Comparison of ENCODE assay signal across 8 mouse cellular contexts in the genomic region with DNA sequence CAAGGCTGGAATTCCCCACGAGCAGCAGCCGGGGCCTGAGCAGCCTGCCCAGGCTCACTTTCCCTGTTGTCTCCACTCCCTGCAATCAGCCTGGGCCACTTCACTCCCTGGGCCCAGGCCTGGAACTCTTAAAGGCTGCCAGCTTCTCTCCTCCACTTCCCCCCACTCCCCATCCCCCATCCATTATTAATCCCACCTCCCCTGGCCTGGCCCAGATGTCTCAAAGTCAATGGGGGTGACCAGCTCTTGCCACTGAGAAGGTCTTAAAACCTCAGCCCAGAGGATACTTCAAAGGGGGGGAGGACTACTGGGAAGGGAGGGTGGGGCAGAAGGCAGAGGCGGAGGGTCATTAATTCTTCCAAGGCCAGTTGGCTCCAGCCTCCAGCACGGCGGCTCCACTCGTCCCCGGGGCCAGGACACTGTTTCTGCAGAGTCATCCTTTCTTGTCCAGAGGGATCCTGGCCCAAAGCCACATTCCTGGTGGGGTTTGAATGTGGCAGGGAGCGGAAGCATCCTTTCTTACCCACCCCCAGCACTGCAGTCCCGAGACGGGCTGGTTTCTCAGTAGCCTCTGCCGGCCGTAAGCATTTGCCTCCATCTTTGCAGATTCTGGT. TPM values are rescaled to one million over a fixed set of nuclear protein-coding genes. Genes with fewer than 3 reads are reported as not detected.
DNase-seq lines count a peak whose midpoint lies in the region; ATAC-seq and TF ChIP-seq lines count a peak whose summit lies in the region.

No protein-coding gene starts in this region.

- TF ChIP-seq CTCF in ES-Bruce4 (IDR thresholded peaks at IDR 0.05; ENCODE audit: low read depth, low read length): no peak
- TF ChIP-seq CTCF in forebrain, postnatal 0 days (IDR thresholded peaks at IDR 0.05; ENCODE audit: low read depth): no peak

- WGBS in forebrain, postnatal 0 days: 25% methylated on average over 12 of the region's 12 CpGs
- 21% methylated on average over 12 of the region's 12 CpGs for WGBS in hindbrain, embryonic 11.5 days
- WGBS in limb, embryonic 13.5 days: 13% methylated on average over 12 of the region's 12 CpGs
- WGBS in neural tube, embryonic 12.5 days: 8% methylated on average over 12 of the region's 12 CpGs

- no peaks in the 10 kb centered on the region for H3K27me3 ChIP-seq in ES-Bruce4 (ENCODE audit: control insufficient read depth, insufficient read depth, low read length, poor library complexity, severe bottlenecking)
- no peaks in the 10 kb centered on the region for H3K27me3 ChIP-seq in forebrain, postnatal 0 days (ENCODE audit: insufficient read depth, low read length)
- no peaks in the 10 kb centered on the region for H3K27me3 ChIP-seq in hindbrain, embryonic 11.5 days (ENCODE audit: control insufficient read depth, insufficient read depth, low read length)
- H3K27me3 ChIP-seq in limb, embryonic 13.5 days: no peaks in the 10 kb centered on the region
- H3K27me3 ChIP-seq in neural tube, embryonic 12.5 days (replicated peaks): 0 out of 2 replicates have a peak, but pooled peaks cover 5% of the 10 kb centered on the region

- 0 out of 2 replicates have a peak, but pooled peaks have one; percentile 5 for TF ChIP-seq EP300 in ES-Bruce4 (IDR thresholded peaks at IDR 0.05; ENCODE audit: insufficient read depth, low read depth, low read length)

- H3K4me3 ChIP-seq in ES-Bruce4 (ENCODE audit: low read depth, low read length): no peak overlapping the region
- no peak overlapping the region for H3K4me3 ChIP-seq in forebrain, postnatal 0 days (ENCODE audit: low read depth, low read length)
- no peak overlapping the region for H3K4me3 ChIP-seq in hindbrain, embryonic 11.5 days (ENCODE audit: low read depth, low read length)
- H3K4me3 ChIP-seq in limb, embryonic 13.5 days: no peak overlapping the region
- H3K4me3 ChIP-seq in neural tube, embryonic 12.5 days: no peak overlapping the region

- peak; percentile 26; the same call in 1 of the 2 replicates for ATAC-seq in forebrain, postnatal 0 days
- peak; percentile 50 for ATAC-seq in hindbrain, embryonic 11.5 days (ENCODE audit: low FRiP score)
- ATAC-seq in limb, embryonic 13.5 days (ENCODE audit: low FRiP score, low read depth): 0 out of 2 replicates have a peak, but pooled peaks have one; percentile 44
- ATAC-seq in neural tube, embryonic 12.5 days (ENCODE audit: low FRiP score, low read depth): no peak; the same call in 1 of the 2 replicates
- ATAC-seq in monocyte, adult 5-6 weeks (replicated peaks; ENCODE audit: insufficient number of reproducible peaks, low FRiP score, low TSS enrichment, poor library complexity, severe bottlenecking): no peak

- H3K9me3 ChIP-seq in ES-Bruce4 (replicated peaks; ENCODE audit: control insufficient read depth, insufficient read depth, low read length, poor library complexity, severe bottlenecking): no peaks in the 10 kb centered on the region
- no peaks in the 10 kb centered on the region for H3K9me3 ChIP-seq in forebrain, postnatal 0 days (ENCODE audit: low read length)
- no peaks in the 10 kb centered on the region for H3K9me3 ChIP-seq in hindbrain, embryonic 11.5 days (ENCODE audit: control insufficient read depth, low read length)
- no peaks in the 10 kb centered on the region for H3K9me3 ChIP-seq in limb, embryonic 13.5 days
- no peaks in the 10 kb centered on the region for H3K9me3 ChIP-seq in neural tube, embryonic 12.5 days

- no peaks in the 10 kb centered on the region for H3K4me1 ChIP-seq in ES-Bruce4 (ENCODE audit: control insufficient read depth, insufficient read depth, low read length)
- peaks cover 6% of the 10 kb centered on the region; the same call in 1 of the 2 replicates for H3K4me1 ChIP-seq in forebrain, postnatal 0 days (ENCODE audit: insufficient read depth)
- peaks cover 8% of the 10 kb centered on the region; the same call in 1 of the 2 replicates for H3K4me1 ChIP-seq in hindbrain, embryonic 11.5 days (replicated peaks; ENCODE audit: control insufficient read depth, insufficient read depth, low read length)
- peaks cover 45% of the 10 kb centered on the region for H3K4me1 ChIP-seq in limb, embryonic 13.5 days
- H3K4me1 ChIP-seq in neural tube, embryonic 12.5 days: peaks cover 27% of the 10 kb centered on the region

- no peak for TF ChIP-seq POLR2A in ES-Bruce4 (IDR thresholded peaks at IDR 0.05; ENCODE audit: insufficient read depth, low read length)

- peak; percentile 90 for DNase-seq in adrenal gland, postnatal 14 days
- DNase-seq in forebrain, postnatal 0 days: no peak
- peak; percentile 48 for DNase-seq in hindbrain, embryonic 11.5 days (ENCODE audit: low spot score)
- DNase-seq in thymus, postnatal 25 days: no peak

- no peaks in the 10 kb centered on the region for H3K36me3 ChIP-seq in ES-Bruce4 (ENCODE audit: control insufficient read depth, insufficient read depth, low read length, poor library complexity, severe bottlenecking)
- H3K36me3 ChIP-seq in forebrain, postnatal 0 days (ENCODE audit: insufficient read depth): no peaks in the 10 kb centered on the region
- H3K36me3 ChIP-seq in hindbrain, embryonic 11.5 days (ENCODE audit: control insufficient read depth, insufficient read depth, low read length): no peaks in the 10 kb centered on the region
- no peaks in the 10 kb centered on the region for H3K36me3 ChIP-seq in limb, embryonic 13.5 days
- no peaks in the 10 kb centered on the region for H3K36me3 ChIP-seq in neural tube, embryonic 12.5 days

- H3K4me2 ChIP-seq in forebrain, postnatal 0 days (ENCODE audit: low read depth): no peak overlapping the region
- H3K4me2 ChIP-seq in hindbrain, embryonic 11.5 days (replicated peaks; ENCODE audit: low read depth, low read length): peak overlapping the region; percentile 14
- H3K4me2 ChIP-seq in limb, embryonic 13.5 days (replicated peaks): peak overlapping the region; percentile 48
- peak overlapping the region; percentile 52 for H3K4me2 ChIP-seq in neural tube, embryonic 12.5 days (replicated peaks)

- H3K27ac ChIP-seq in ES-Bruce4 (ENCODE audit: insufficient read depth, low read length): no peak overlapping the region
- H3K27ac ChIP-seq in forebrain, postnatal 0 days (ENCODE audit: low read depth, low read length): no peak overlapping the region
- no peak overlapping the region for H3K27ac ChIP-seq in hindbrain, embryonic 11.5 days (ENCODE audit: low read depth, low read length)
- no peak overlapping the region; the same call in 1 of the 2 replicates for H3K27ac ChIP-seq in limb, embryonic 13.5 days
- H3K27ac ChIP-seq in neural tube, embryonic 12.5 days: no peak overlapping the region

- no peak overlapping the region for H3K9ac ChIP-seq in ES-Bruce4 (ENCODE audit: low read depth, poor library complexity, severe bottlenecking)
- no peak overlapping the region for H3K9ac ChIP-seq in forebrain, postnatal 0 days
- H3K9ac ChIP-seq in hindbrain, embryonic 11.5 days (ENCODE audit: low read depth, low read length): 0 out of 2 replicates have a peak overlapping the region, but pooled peaks have one; percentile 8
- peak overlapping the region; percentile 40; the same call in 1 of the 2 replicates for H3K9ac ChIP-seq in limb, embryonic 13.5 days
- H3K9ac ChIP-seq in neural tube, embryonic 12.5 days: 0 out of 2 replicates have a peak overlapping the region, but pooled peaks have one; percentile 18

RNA-seq across cellular contexts. Expression of gene Eps8l3, which starts 26.5 kb away (rescaled TPM):
- not detected in 2 replicates for polyA plus RNA-seq in ES-Bruce4 (2011; ENCODE audit: insufficient read depth, insufficient read length, low read depth, missing spikeins)
- not detected in 2 replicates for total RNA-seq in adrenal gland, postnatal 14 days (2021)
- not detected in 2 replicates for total RNA-seq in forebrain, postnatal 0 days (2014; rRNA removed)
- not detected in 2 replicates for polyA plus RNA-seq in forebrain, postnatal 0 days (2015; fragmentation: Nextera tagmentation; extraction: Ambion mirVana)
- not detected in 2 replicates for polyA plus RNA-seq in hindbrain, embryonic 11.5 days (2014; fragmentation: Nextera tagmentation; extraction: Ambion mirVana)
- 0.38 TPM in 1 of 2 replicates, not detected in the other for polyA plus RNA-seq in limb, embryonic 13.5 days (2015; fragmentation: Nextera tagmentation; extraction: Ambion mirVana)
- not detected in 2 replicates for polyA plus RNA-seq in neural tube, embryonic 12.5 days (2016; fragmentation: Nextera tagmentation; extraction: Ambion mirVana)
- total RNA-seq in monocyte, adult 5-6 weeks (2017): not detected in 3 replicates

RNA-seq across cellular contexts. Expression of gene Gstm5, which starts 45.1 kb away (rescaled TPM):
- polyA plus RNA-seq in ES-Bruce4 (2011; ENCODE audit: insufficient read depth, insufficient read length, low read depth, missing spikeins): 21.3 and 22.2 TPM in 2 replicates
- 28.2 and 30.2 TPM in 2 replicates for total RNA-seq in adrenal gland, postnatal 14 days (2021)
- total RNA-seq in forebrain, postnatal 0 days (2014; rRNA removed): 141 and 164 TPM in 2 replicates
- polyA plus RNA-seq in forebrain, postnatal 0 days (2015; fragmentation: Nextera tagmentation; extraction: Ambion mirVana): 250 and 273 TPM in 2 replicates
- polyA plus RNA-seq in hindbrain, embryonic 11.5 days (2014; fragmentation: Nextera tagmentation; extraction: Ambion mirVana): 236 and 261 TPM in 2 replicates
- 260 TPM in 2 replicates for polyA plus RNA-seq in limb, embryonic 13.5 days (2015; fragmentation: Nextera tagmentation; extraction: Ambion mirVana)
- 204 and 216 TPM in 2 replicates for polyA plus RNA-seq in neural tube, embryonic 12.5 days (2016; fragmentation: Nextera tagmentation; extraction: Ambion mirVana)
- total RNA-seq in monocyte, adult 5-6 weeks (2017): 5.0 to 6.9 TPM in 2 of 3 replicates, not detected in the other

Comparison
In these comparisons a context has a peak if more than half of its experiments do, and no peak if none do; other contexts are left out.
1. H3K9ac ChIP-seq: peak in hindbrain, embryonic 11.5 days (single experiment), limb, embryonic 13.5 days (single experiment) and neural tube, embryonic 12.5 days (single experiment); none in ES-Bruce4 (single experiment) and forebrain, postnatal 0 days (single experiment).
2. DNase-seq: peak in adrenal gland, postnatal 14 days (single experiment) and hindbrain, embryonic 11.5 days (single experiment); none in forebrain, postnatal 0 days (single experiment) and thymus, postnatal 25 days (single experiment).
3. ATAC-seq: peak in forebrain, postnatal 0 days (single experiment), hindbrain, embryonic 11.5 days (single experiment) and limb, embryonic 13.5 days (single experiment); none in neural tube, embryonic 12.5 days (single experiment) and monocyte, adult 5-6 weeks (single experiment).